Mouse (Mus musculus) forebrain, embryonic 16.5 days (tissue): ENCODE data around the gene Pdpk1. TPM values are rescaled to one million over a fixed set of nuclear protein-coding genes. Genes with fewer than 3 reads are reported as not detected.

Experiments
- ATAC-seq: fragments of 200-750 bp; cut with Nextera tagmentation; 2 replicates; pipeline ENCODE4 v1.8.0; 2017; ENCODE audit warnings: mild to moderate bottlenecking, moderate library complexity
- H3K27ac ChIP-seq: fragments of 300-500 bp; sonication (generic); 2 replicates; pipeline ENCODE4 v1.5.1; 2014; ENCODE audit warnings: low read length, control low read depth
- H3K27me3 ChIP-seq: fragments of 300-500 bp; sonication (generic); replicated peaks from 2 replicates; pipeline ENCODE4 v1.6.1; 2014; ENCODE audit warnings: low read length; ENCODE audit not compliant: control insufficient read depth, insufficient read depth
- H3K36me3 ChIP-seq: fragments of 300-500 bp; sonication (generic); 2 replicates; pipeline ENCODE4 v1.6.1; 2014; ENCODE audit not compliant: control insufficient read depth, insufficient read depth
- H3K4me1 ChIP-seq: fragments of 300-500 bp; sonication (generic); replicated peaks from 2 replicates; pipeline ENCODE4 v1.6.1; 2014; ENCODE audit warnings: low read length; ENCODE audit not compliant: control insufficient read depth, insufficient read depth
- H3K4me2 ChIP-seq: fragments of 300-500 bp; sonication (generic); 2 replicates; pipeline ENCODE4 v1.6.1; 2014; ENCODE audit warnings: mild to moderate bottlenecking, low read length, control low read depth
- H3K4me3 ChIP-seq: fragments of 300-500 bp; sonication (generic); replicated peaks from 2 replicates; pipeline ENCODE4 v1.5.1; 2014; ENCODE audit warnings: mild to moderate bottlenecking, low read length, control low read depth
- H3K9ac ChIP-seq: fragments of 300-500 bp; sonication (generic); replicated peaks from 2 replicates; pipeline ENCODE4 v1.6.1; 2014; ENCODE audit warnings: low read depth, low read length, control low read depth
- H3K9me3 ChIP-seq: fragments of 300-500 bp; sonication (generic); 2 replicates; pipeline ENCODE4 v1.6.1; 2016; ENCODE audit warnings: low read length; ENCODE audit not compliant: control insufficient read depth
- WGBS: fragments of 180-500 bp; shearing (Covaris S2); extraction: QIAGEN DNeasy Blood & Tissue Kit; methylation state at CpG from one replicate; pipeline ENCODE4 v1.1.7; 2014; 5-methylcytosine and 5-hydroxymethylcytosine counted together
- polyA plus RNA-seq: library from polyadenylated mRNA; unstranded; fragments of >200 nt; fragmentation: Nextera tagmentation; extraction: Ambion mirVana; gene quantifications from 2 replicates; pipeline ENCODE4 v1.2.1, GENCODE M21; 2015

Pdpk1 gene
- polyA plus RNA-seq, 1 experiment from 2014 or later: 62.9 TPM

DNA sequence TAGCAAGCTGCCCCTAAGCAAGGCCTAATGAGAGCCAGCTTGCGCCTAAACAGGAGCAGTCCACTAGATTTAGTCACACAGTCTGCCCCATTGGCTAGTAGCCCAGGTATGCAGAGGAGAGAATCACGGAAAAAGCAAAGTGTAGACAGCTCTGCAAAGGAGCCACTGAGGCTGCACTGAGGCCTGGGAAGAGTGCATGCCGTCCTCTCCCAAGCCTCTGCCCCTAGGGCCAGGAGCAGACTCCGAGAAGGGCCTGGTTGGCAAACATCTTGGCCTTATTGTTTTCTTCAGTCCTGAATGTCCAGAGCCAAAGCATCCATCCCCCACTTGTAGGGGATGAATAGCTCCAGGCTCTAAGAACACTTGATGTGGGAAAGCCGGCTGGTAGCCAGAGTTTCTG lies 82.5 kb downstream of the Pdpk1 start:
- no peak overlapping the region for H3K27ac ChIP-seq
- H3K4me3 ChIP-seq: no peak overlapping the region
- no peaks in the 10 kb centered on the region for H3K27me3 ChIP-seq
- no peak overlapping the region for H3K4me2 ChIP-seq
- H3K9ac ChIP-seq: no peak overlapping the region
- peaks cover 16% of the 10 kb centered on the region for H3K4me1 ChIP-seq
- H3K9me3 ChIP-seq: no peaks in the 10 kb centered on the region
- no peak for ATAC-seq
- no peaks in the 10 kb centered on the region for H3K36me3 ChIP-seq
- WGBS: 72% methylated on average over 5 of the region's 5 CpGs

DNA sequence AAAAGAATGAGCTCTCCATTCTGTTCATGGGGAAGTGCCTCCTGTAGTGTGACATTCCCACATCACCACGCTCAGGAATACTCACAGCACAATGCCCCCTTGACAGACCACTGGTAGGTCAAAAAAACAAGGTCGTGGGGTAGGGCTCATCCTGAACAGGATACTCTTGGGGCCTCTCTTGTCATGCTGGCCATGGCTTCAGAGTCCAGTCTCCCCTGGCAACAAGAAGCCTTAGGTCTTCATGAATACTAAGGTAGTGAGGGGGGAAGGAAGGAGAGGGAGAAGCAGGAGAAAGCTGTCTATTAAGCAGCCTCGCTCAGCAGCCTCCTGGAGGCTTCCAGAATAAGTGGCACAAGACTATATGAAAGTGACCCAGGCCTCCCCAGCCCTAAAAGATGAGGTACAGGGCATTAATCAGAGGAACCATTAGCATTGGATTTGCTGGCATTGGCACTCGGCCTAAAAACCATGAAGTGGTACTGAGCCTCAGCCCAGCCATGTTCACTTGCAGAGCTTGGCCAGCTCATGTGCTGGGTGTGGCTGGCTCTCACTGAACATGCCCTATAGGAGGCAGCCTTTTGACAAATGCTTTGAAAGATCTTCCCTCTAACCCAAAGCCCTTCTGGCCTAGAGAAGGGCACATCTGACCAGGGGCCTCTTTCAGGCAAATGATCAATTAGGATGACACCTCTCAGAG lies 88.1 kb downstream of the Pdpk1 start:
- peaks cover 10% of the 10 kb centered on the region; the same call in 1 of the 2 replicates for H3K36me3 ChIP-seq
- no peaks in the 10 kb centered on the region for H3K4me1 ChIP-seq
- no peak overlapping the region for H3K9ac ChIP-seq
- no peak overlapping the region for H3K27ac ChIP-seq
- no peaks in the 10 kb centered on the region for H3K27me3 ChIP-seq
- no peak overlapping the region for H3K4me2 ChIP-seq
- WGBS: 89% methylated on average over 4 of the region's 4 CpGs
- no peak overlapping the region for H3K4me3 ChIP-seq
- ATAC-seq: no peak
- H3K9me3 ChIP-seq: no peaks in the 10 kb centered on the region

DNA sequence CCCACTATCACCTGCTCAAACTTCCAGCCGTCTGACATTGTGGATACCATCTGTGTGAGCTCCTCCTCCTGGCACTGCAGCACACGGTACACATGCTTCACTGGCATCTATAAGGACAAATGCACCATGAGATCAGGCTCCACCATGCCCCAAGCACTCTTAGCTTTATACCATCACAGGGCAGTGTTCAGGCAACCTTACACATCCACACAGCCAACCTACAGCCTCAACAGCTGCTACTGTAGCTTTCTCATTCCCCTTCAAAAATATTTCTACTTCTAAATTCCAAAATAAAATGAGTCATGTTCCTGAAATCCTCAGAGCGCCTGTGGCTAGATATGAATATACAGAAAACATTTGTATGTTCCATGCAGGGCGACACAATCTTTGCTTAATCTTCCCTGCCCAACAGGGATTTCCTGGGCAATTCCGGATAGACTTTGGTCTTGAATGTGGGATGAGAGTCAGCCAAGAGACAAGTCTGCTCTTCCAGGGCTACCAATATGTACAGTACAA lies 92.9 kb downstream of the Pdpk1 start:
- Histone ChIP-seq H3K9ac (no peak overlapping the region), H3K9me3 (no peaks in the 10 kb centered on the region), H3K27ac (no peak overlapping the region), H3K27me3 (no peaks in the 10 kb centered on the region), H3K4me3 (no peak overlapping the region), H3K4me1 (no peaks in the 10 kb centered on the region), H3K4me2 (no peak overlapping the region), H3K36me3 (peaks cover 39% of the 10 kb centered on the region)
- WGBS: 89% methylated on average over 5 of the region's 5 CpGs
- ATAC-seq: no peak

DNA sequence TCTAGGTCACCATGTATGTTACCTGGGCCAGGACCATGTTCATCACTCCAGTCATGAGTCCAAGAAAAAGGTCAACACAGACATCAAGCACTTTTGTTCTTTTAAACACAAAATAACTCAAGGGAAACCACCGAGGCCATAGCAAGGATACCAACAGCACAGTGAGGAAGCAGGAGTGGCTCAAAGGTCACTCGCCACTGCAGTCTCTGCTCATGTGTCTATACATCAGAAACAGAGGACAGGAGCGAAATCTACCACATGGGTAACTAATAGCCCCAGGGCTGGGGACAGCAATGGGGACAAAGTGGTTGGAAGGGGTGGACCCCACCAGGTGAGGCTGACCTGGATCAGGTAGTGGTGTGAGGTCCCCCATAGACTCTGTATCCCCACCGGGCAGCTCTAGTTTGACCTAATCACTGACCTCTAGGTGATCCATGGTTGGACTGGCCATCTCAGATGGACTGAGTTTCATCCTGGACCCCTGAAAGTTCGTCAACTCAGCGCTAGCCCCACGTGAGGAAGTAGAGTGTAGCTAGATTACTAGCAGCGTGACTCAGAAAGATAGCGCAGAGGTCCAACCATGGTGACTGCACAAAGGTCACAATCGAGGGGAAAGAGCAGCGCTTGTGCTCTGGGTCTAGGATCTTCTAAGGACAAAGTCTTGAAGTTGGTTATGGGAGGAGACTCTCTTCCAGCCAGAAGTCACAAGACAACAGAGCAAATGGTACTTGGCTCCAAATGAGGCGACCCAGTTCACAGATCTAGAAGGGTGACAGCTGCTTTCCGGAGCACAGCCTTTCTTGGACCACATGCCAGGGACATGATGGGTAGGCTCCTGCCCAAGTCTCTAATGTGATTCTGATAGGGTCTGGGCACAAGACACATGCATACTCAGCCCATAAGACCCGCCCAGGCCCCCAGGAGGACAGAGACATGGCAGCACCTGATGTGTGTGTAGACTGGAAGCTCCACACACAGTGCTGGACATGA lies 93.8 kb downstream of the Pdpk1 start:
- H3K9ac ChIP-seq: no peak overlapping the region
- no peak for ATAC-seq
- no peaks in the 10 kb centered on the region for H3K9me3 ChIP-seq
- peaks cover 39% of the 10 kb centered on the region for H3K36me3 ChIP-seq
- H3K27ac ChIP-seq: no peak overlapping the region
- no peaks in the 10 kb centered on the region for H3K27me3 ChIP-seq
- no peak overlapping the region for H3K4me2 ChIP-seq
- no peaks in the 10 kb centered on the region for H3K4me1 ChIP-seq
- WGBS: 96% methylated on average over 14 of the region's 14 CpGs
- H3K4me3 ChIP-seq: no peak overlapping the region

DNA sequence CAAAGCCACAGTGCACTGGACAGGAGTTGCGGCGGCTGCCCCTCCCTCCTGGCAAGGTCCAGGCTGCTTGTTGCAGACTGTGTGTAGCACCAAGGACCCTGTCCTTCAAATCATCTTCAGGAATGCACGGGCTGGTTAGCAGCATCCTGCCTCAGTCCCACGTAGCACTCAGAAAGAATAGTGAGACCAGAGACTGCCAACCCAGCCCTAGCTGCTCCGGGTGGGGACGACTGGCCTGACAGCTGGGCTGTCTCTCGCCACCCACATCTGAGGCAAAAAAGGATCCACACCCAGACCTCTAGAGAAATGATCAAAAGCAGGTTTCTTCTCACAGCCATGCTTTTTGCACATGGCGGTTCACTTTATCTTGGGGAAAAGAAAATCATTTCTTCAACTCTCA lies 101.7 kb downstream of the Pdpk1 start:
- no peaks in the 10 kb centered on the region for H3K27me3 ChIP-seq
- H3K9me3 ChIP-seq: no peaks in the 10 kb centered on the region
- no peak for ATAC-seq
- H3K4me2 ChIP-seq: no peak overlapping the region
- 94% methylated on average over 8 of the region's 8 CpGs for WGBS
- H3K9ac ChIP-seq: no peak overlapping the region
- H3K4me1 ChIP-seq: no peaks in the 10 kb centered on the region
- peaks cover 25% of the 10 kb centered on the region for H3K36me3 ChIP-seq
- no peak overlapping the region for H3K27ac ChIP-seq
- no peak overlapping the region for H3K4me3 ChIP-seq

DNA sequence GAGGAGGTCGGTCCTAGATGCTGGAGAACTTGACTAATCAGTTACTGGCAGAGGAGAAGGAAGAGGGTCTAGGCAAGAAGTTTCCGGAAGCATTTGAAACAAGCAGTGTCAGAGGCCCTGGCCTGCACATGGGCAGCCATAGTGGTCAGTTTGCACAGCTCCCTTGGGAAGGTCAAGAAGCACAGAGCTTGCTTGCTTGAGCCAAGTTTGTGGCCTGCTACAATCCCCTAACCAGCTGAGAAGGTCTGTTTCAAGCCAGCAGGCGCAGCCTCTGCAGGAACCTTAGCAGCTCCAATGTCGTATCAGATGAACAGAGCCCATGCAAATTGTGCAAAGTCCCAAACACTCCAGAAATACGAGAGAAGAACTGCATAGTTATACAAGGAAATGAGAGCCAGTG lies 102.7 kb downstream of the Pdpk1 start:
- Histone ChIP-seq H3K36me3 (peaks cover 16% of the 10 kb centered on the region), H3K27me3 (no peaks in the 10 kb centered on the region), H3K9ac (no peak overlapping the region), H3K4me3 (no peak overlapping the region), H3K27ac (no peak overlapping the region), H3K9me3 (no peaks in the 10 kb centered on the region), H3K4me1 (no peaks in the 10 kb centered on the region), H3K4me2 (no peak overlapping the region)
- ATAC-seq: no peak
- WGBS: 92% methylated on average over 5 of the region's 5 CpGs

DNA sequence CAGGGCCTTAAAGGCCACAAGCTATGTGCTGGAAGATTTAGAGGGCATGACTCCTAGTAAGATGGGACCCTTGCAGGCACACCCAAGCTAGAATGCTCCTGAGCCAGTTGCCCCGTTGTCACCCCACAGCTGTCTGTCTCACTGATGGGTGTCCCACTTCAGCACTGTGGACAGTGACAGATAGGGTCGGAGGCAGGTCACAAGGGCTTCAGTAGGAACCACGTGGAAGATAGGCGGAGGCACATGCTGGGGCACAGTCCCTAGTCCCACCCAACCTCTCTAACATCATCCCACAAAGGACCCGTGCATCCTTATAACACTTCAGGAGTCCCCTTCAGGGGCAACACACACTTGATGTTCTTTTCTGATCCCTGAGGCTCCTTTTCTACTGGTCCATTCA lies 104.7 kb downstream of the Pdpk1 start:
- H3K9ac ChIP-seq: no peak overlapping the region
- H3K4me3 ChIP-seq: no peak overlapping the region
- H3K9me3 ChIP-seq: no peaks in the 10 kb centered on the region
- WGBS: 60% methylated on average over 5 of the region's 5 CpGs
- H3K27ac ChIP-seq: no peak overlapping the region
- H3K4me1 ChIP-seq: no peaks in the 10 kb centered on the region
- peaks cover 14% of the 10 kb centered on the region for H3K36me3 ChIP-seq
- H3K4me2 ChIP-seq: no peak overlapping the region
- ATAC-seq: no peak
- H3K27me3 ChIP-seq: no peaks in the 10 kb centered on the region

DNA sequence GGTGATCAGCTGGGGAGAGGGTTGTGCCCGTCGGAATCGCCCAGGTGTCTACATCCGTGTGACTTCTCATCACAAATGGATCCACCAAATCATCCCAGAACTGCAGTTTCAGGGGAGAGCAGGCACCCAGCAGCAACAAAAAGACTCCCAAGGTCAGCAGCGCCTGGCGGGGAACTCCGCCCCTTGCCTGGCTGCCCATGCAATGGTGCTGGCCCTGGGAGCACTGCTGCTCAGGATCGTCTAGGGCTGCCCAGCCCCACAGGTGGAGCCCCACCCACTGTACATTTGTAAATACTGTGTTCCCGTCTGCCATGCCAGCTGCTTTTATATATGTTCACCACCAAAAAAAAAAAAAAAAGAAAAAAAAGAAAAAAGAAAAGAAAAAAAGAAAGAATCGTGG lies 105.1 kb downstream of the Pdpk1 start:
- H3K27me3 ChIP-seq: no peaks in the 10 kb centered on the region
- H3K4me1 ChIP-seq: no peaks in the 10 kb centered on the region
- peaks cover 14% of the 10 kb centered on the region for H3K36me3 ChIP-seq
- no peak overlapping the region for H3K9ac ChIP-seq
- H3K4me2 ChIP-seq: no peak overlapping the region
- no peaks in the 10 kb centered on the region for H3K9me3 ChIP-seq
- no peak overlapping the region for H3K27ac ChIP-seq
- WGBS: 78% methylated on average over 10 of the region's 10 CpGs
- no peak for ATAC-seq
- H3K4me3 ChIP-seq: no peak overlapping the region

DNA sequence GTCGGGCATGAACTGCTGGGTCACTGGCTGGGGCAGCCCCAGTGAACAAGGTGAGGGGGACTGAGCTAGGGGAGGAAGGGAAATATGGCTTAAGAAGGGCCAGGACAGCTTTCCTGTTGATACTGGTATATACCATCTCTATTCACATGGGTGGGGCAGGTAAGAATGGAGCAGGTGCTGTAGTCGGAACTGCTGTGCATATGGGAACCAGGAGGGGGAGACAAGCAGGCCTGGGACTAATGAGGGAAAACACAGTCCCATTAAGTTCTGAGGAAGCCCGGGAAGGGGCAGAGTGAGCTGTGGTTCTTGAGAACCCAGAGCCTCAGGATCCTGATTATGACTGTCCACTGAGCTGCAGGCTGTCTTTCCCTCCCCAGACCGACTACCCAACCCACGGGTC lies 106.2 kb downstream of the Pdpk1 start:
- H3K27me3 ChIP-seq: no peaks in the 10 kb centered on the region
- no peaks in the 10 kb centered on the region for H3K4me1 ChIP-seq
- no peak overlapping the region for H3K9ac ChIP-seq
- ATAC-seq: no peak
- peaks cover 12% of the 10 kb centered on the region for H3K36me3 ChIP-seq
- no peak overlapping the region for H3K4me3 ChIP-seq
- WGBS: 66% methylated on average over 5 of the region's 5 CpGs
- no peaks in the 10 kb centered on the region for H3K9me3 ChIP-seq
- no peak overlapping the region for H3K4me2 ChIP-seq
- no peak overlapping the region for H3K27ac ChIP-seq
